Mouse (Mus musculus) heart, adult 8-10 months (tissue): ENCODE data around the gene Tti1. TPM values are rescaled to one million over a fixed set of nuclear protein-coding genes. Genes with fewer than 3 reads are reported as not detected.

ENCODE experiments used
- DNase-seq: peaks from one replicate; pipeline ENCODE4 v3.0.0; 2022; ENCODE audit warnings: low spot score
- total RNA-seq, 4 experiments: library from RNA; stranded (reverse); gene quantifications; 2 replicates each; pipeline ENCODE4 v1.2.4; 2022

Gene Tti1
- total RNA-seq, 4 experiments from 2014 or later = 22.4 to 35.4 (median 29.9) TPM

DNA sequence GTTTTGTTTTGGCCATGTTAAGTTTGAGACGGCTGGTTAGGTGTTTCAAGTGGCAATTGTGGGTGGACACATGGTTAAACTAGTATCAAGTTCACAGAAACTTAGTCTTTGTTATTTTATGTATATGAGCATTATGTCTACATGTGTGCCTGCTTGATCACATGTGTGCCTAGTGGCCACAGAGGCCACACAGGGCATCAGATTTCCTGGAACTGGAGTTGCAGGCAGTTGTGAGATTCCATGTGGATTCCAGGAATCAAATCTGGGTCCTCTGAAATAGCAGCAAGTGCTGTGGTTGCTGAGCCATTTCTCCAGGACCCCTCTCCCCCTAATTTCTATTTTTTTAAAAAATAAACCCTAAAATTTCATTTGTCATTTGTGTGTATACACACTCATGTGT, 11.4 kb upstream of the Tti1 start:
- DNase-seq = no peak

DNA sequence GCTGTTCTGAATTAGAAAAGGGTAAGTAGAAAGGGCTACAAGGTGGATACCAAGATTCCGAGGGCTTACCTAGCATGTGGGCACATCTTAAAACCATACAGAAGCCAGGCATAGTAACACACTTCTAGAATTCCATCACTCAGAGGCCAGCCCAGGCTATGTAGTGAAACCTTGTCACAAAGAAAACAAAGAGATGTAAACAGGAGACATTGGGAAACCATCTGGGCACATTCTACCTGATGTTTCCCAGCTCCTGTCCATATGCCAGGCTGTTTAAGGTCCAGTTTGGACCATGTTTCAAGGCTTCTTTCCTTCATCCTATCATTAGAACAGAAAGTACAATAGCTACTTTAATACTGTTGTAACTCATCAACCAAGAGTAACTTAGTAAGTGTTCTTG, 9.3 kb upstream of the Tti1 start:
- DNase-seq = no peak

DNA sequence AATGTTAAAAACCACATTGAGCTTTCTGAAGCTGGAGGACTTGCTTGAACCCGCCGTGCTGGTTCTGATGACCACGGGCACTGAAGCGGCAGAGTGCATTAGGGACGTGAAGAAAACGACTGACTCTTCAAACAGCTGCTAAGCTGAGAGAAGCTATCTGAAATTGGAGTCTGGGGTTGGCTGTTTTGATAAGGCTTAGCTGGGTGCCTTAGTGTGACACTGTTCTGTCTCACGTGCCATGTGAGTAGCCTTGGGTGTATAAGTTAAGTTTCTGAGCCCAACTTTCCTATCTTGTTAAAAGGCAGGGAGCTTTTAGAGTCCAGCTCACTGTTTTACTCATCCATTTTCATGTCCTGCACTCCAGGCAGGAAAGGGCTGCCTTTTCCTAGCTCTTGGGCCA, 8.7 kb upstream of the Tti1 start:
- DNase-seq = no peak

- no peak for DNase-seq
Measured at GRCm38 (mm10) chr2:158036408-158036807, 8.2 kb upstream of the Tti1 start.

- no peak for DNase-seq
Measured at GRCm38 (mm10) chr2:158035813-158036212, 7.6 kb upstream of the Tti1 start.

DNA sequence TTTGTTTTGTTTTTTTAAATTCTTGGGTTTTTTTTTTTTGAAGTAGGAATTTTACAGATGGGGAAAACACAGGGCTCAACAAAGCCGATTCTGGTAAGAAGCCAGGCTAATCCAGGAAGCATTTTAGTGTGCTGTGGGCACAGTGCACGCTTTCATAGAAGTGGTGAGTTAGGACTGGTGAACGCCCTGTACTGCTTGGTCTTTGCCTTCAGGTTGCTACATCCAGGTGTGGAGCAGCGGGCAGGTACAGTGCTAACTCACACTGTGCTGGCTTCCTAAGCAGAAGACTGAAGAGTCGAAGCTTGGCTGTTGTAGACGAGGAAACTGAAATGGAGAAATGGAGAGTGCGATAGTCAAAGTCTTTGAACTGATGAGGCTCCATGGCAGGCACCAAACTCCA, 1.8 kb upstream of the Tti1 start:
- no peak for DNase-seq

GRCm38 (mm10) chr2:158027855-158028353, 329 bp downstream of the Tti1 start:
- DNase-seq = no peak

- DNase-seq = no peak
Measured at GRCm38 (mm10) chr2:158017330-158017729, 10.9 kb downstream of the Tti1 start.

GRCm38 (mm10) chr2:158012608-158013007, 15.6 kb downstream of the Tti1 start:
- no peak for DNase-seq

GRCm38 (mm10) chr2:158009373-158009772, 18.9 kb downstream of the Tti1 start:
- peak; percentile 19 for DNase-seq

GRCm38 (mm10) chr2:158005641-158006040, 22.6 kb downstream of the Tti1 start:
- DNase-seq = no peak

- no peak for DNase-seq
Measured at GRCm38 (mm10) chr2:158004620-158005019, 23.6 kb downstream of the Tti1 start.

DNA sequence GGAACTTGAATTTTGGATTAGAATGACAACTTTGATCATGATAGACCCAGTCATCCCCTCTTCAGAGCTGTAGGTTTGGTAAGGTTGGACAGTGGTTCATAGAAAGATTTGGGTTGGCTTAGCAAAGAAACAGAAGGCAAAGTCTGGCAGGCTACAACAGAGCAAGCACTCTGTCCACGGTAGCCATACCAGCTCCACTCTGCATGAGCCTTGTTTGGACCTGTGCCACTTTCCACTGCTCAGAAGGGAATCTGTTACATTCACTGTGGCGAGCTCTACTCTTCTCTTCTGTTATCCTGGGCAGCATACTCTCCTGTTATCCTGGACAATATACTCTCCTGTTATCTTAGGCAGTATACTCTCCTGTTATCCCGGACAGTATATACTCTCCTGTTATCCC, 29.4 kb downstream of the Tti1 start:
- DNase-seq = no peak

GRCm38 (mm10) chr2:157992501-157992900, 35.7 kb downstream of the Tti1 start:
- DNase-seq = no peak

GRCm38 (mm10) chr2:157991026-157991425, 37.2 kb downstream of the Tti1 start:
- no peak for DNase-seq

GRCm38 (mm10) chr2:157989946-157990345, 38.3 kb downstream of the Tti1 start:
- DNase-seq = no peak

DNA sequence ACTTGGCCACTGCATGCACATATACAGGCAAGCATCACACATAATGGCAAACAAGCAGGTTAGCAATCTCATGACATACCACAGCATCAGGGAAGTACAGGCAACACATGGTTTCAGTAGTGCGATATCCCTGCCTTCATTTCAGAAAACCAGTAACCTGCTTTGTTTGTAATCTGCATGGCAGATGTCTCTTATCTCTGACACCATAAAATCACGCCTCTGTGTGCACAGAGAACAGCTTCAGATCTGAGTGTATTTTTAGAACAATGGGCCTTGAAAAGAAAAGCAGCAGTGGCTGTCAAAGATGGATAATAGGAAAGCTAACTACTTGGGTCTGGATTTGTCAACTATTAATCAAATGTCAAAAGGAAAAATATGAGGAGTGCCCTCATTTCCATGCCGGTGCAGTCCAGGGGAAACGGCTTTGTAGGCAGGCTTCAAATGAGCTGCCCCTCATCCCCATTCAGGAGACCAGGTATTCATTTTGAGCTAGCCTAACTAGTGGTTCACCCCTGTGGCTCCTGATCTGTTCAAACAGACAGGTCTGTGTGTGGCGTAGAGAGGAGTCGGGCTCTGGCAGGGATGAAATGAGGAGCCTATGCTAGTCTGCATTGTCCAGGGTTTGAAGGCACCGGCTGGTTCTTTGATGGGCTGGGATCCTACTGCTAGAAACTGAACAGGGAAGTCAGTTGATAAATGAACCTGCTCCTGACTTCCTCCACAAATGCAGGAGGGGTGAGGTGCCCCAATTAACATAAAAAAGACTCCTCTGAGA, 39.6 kb downstream of the Tti1 start:
- DNase-seq = no peak

DNA sequence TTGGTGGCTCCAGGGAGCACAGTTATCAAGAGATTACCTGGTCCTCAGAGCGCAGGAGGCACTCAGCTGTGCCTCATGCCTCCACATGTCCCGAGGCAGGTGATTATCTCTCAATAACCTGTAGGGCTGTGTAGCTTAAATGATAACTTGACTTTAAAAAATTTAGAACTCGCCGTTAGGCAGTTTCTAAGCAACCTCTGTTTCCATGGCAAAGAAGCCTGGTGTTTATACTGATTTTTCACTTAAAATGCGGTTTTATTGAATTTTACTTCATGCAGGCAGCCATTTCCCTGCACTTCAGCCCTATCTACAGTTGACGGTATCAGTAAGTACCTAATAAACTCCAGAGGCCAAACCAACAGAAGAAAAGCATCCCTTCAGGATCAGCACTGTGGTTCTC, 42.0 kb downstream of the Tti1 start:
- DNase-seq = no peak

DNA sequence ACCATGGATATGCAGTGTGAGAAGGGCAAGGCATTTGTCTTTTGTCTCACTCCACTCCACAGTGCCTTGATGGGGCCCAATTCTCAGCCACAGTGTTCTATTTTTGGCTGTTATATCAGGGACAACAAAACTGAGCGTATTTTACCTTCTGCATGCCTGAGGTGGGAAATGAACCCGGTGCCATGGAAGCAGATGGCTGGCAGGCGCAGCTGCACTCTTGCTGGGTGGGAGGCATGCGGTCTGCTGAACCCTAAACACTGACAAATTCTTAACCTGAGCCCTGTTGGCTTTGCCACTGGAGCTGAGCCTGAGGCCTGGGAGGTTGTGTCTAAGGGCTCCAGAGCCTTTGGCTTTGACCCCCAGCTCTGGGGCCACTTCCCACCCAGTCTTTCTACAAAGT, 42.6 kb downstream of the Tti1 start:
- DNase-seq = no peak

DNA sequence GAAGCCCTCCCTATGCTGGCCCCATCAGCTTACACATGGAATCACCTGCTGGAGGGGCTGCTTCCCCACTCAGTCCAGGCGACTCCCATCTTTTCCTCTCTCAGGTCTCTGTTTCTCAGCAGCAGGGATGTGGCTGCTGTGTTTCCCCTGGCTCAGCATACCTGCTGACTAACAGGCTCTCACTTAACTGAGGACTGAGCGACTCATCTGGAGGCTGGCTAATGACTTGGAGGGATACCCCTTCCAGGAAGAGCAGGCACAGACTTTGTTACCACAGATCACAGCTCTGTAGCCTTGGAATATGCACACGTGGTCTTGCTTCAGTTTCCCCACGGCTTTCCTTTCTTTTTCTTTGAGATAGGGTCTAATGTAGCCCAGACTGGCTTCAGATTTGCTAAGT, 45.0 kb downstream of the Tti1 start:
- no peak for DNase-seq

DNA sequence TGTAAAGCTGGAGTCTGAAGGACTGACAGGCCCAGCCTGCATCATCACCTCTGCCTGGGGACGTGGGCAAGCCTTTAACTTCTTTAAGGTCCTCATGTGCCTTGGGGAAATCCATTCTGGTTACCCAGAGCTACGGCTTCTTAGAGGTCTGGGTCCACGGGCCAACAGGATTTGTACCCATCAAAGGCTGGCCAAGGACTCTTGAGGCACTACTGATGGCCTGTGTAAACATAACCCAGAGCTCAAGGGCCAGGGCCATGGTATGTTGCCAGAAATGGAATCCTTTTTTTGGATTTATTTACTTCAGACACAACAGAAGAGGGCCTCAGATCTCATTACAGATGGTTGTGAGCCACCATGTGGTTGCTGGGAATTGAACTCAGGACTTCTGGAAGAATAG, 45.5 kb downstream of the Tti1 start:
- DNase-seq = no peak

GRCm38 (mm10) chr2:157979241-157979640, 49.0 kb downstream of the Tti1 start:
- no peak for DNase-seq

DNA sequence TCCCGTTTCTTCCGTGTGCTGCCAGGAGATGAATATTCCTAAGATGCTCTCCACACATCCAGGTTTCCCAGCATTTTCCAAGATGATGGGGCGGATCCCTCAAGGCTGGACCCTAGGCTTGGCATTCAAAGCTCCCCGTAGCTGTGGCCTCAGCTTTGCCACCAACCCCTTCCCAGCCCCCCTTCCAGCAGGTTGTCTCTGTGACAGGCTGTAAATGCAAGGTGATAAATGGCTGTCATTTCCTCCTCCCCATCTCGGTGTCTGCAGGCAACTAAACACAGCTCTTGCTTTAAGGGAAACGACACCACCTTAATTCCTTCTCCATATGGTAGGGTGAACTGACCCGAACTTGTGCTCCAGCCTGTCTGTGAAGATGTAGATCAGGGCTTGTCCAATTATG, 52.6 kb downstream of the Tti1 start:
- DNase-seq = no peak
